Mouse (Mus musculus): ENCODE results near the gene Lrfn2.

Lrfn2 gene

DNA sequence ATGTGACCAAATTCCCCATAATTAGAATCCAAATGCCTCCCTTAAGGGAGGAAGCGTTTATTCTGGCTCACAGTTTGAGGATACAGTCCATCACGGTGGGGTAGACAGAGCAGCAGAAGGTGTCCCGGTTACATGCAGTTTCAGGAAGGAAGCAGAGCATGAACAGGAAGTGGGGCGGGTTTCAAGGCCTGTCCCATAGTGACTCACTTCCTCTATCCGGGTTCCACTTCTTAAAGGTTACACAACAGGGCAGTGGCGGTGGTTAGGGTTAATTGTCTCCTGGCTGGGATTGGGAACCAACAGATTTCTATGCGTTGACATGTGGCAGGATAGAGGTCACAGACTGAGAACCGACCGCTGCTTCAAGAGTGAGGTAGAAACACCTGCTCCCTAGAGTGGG, 31.6 kb downstream of the Lrfn2 start:
- DNase-seq (ENCODE audit: low read depth, low spot score) = no peak

- DNase-seq (ENCODE audit: low read depth, low spot score) = no peak
Measured at GRCm38 (mm10) chr17:48968304-48968703, 36.1 kb downstream of the Lrfn2 start.

DNA sequence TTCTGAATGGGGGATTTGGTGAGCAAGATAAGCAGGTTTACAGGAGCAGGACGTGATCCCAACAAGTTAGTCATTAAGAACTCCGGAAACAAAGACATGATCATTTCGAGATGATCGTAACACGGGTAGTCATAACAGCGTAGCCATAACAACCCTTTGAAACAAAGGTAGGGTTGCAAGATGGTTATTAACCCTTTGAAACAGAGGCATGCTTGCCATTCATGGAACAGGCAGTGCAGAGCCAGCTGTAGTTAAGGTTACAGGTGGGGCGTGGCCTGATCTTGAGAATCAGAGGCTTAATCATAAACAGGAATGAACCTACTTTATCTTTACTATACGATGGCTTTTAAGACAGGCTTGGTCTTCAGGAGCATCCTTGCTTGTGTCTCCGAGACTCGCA, 39.1 kb downstream of the Lrfn2 start:
- no peak for DNase-seq (ENCODE audit: low read depth, low spot score)

DNA sequence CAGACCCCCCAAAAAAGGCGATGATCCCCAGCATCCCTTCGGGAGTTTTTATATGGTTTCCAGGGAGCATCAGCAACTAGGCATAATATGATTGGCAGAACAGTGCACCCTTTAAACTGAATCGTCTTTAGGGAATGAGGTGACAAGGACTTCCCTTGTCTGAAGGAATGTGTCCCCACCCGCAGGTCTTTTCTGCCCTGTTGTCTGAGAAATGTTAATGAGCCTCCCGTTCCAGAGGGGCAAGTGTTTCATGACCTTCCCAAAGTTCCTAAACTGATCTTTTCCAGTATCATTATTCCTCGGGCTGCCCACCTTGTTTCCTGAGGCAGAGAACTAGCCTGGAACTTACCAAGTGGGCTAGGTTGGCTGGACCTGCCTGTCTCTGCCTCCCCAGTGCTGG, 40.7 kb downstream of the Lrfn2 start:
- DNase-seq (ENCODE audit: low read depth, low spot score) = no peak

GRCm38 (mm10) chr17:48973394-48973793, 41.2 kb downstream of the Lrfn2 start:
- DNase-seq (ENCODE audit: low read depth, low spot score) = no peak

DNA sequence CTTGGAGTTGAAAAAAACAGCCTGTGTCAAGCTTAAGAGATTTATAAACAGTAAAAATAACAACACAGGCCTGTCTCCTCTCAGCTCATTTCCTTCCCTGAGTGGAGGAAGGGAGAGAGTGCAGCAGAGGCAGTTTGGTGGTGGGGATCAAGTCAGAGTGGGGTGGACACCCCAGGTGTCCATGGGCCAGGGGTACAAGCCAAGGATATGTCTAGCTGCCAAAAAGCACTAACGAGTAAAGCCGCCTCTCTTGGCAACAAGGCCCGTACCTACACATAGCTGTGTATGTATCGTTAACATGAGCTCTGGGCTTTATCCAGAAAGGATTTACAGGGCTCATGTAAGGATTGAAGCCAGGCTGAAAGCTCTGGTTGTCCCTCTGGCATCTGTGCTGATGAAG, 42.9 kb downstream of the Lrfn2 start:
- DNase-seq (ENCODE audit: low read depth, low spot score) = no peak

DNA sequence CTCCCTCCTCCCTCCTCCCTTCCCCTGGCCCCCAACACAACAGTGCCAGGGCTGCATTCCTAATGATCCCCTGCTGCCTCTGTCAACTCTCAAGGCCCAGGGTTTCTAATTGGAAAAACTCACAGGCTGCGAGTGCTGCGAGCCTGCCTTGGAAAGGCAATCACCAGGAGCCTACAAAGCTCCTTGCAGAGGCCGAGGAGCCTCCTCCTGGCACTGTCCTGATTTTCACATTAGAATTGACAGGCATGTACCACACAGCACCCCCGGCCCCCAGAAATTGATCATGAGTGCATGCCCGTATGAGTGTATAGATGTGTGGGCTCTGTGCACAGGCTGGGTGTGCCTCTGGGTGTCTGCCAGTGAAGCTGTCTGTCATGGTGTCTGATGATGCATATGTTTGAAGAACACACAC, 44.4 kb downstream of the Lrfn2 start:
- DNase-seq (ENCODE audit: low read depth, low spot score) = peak; percentile 69

DNA sequence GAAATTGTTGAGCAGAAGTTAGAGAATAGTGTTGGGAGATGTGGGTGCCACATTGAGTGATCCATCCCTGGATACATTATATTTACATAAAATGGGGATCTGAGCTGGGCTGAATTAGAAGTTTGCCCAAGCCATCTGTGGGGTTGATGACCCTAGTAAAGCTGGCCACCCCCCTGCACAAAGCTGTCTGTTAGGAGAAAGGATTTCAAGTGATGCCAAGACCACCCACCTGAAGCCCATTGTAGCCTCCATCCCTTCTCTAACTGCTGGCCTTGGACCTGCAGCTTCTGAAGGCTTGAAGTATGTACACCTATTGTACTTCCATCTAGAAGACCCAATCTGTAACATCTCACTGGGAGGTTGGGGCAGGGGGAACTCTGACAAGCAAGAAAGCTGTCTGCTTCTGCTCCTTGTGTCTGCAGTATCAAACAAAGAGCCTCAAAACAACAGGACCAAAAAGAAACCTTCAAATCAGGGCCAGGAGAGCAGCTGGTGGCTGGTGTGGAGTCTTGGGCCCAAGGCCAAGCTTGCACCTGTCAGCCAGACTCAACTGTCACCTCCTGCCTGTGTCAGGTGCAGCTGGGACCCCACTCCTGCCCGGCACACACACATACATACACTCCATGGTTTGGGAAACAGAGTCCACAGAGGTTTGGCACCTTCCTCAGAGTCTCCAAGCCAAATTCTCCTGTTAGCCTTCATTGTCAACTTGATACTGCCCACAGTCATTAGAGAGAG, 63.2 kb downstream of the Lrfn2 start:
- DNase-seq (ENCODE audit: low read depth, low spot score) = no peak

DNA sequence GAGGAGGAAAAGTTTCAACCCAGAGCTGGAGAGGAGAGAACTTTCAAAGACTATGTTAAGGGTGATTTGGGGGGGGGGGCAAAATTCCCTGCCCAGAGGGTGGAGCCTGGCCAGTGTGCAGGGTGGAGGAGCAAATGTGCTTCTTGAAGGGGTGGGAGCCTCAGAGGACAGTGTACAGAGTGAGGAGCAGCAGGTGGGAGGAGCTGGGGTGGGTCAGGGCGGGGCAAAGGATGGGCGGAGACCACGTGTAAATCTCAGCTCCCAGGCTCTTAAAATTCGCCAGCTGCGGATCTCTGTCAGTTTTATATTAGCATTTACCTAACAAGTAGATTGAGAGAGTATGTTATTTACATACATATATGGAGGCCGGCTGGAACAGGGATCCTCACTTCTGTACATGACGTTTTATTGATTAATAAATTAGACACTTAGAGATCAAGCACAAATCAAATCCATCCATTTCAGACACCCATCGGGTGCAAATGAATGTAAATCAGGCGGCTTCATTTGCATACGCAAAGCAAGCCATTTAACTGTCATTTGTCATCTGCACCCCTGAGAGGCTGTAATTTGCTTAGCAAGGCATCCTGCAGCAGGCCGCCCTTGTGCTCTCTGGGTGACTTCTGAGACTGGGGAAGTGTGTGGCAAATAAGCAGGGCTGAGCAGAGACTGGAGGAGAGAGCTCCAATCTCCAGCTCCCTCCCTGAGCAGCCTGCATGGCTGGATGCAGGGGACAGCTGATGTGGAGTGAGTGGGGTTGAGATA, 67.5 kb downstream of the Lrfn2 start:
- DNase-seq (ENCODE audit: low read depth, low spot score) = no peak

GRCm38 (mm10) chr17:49009384-49010073, 77.3 kb downstream of the Lrfn2 start:
- no peak for DNase-seq (ENCODE audit: low read depth, low spot score)

DNA sequence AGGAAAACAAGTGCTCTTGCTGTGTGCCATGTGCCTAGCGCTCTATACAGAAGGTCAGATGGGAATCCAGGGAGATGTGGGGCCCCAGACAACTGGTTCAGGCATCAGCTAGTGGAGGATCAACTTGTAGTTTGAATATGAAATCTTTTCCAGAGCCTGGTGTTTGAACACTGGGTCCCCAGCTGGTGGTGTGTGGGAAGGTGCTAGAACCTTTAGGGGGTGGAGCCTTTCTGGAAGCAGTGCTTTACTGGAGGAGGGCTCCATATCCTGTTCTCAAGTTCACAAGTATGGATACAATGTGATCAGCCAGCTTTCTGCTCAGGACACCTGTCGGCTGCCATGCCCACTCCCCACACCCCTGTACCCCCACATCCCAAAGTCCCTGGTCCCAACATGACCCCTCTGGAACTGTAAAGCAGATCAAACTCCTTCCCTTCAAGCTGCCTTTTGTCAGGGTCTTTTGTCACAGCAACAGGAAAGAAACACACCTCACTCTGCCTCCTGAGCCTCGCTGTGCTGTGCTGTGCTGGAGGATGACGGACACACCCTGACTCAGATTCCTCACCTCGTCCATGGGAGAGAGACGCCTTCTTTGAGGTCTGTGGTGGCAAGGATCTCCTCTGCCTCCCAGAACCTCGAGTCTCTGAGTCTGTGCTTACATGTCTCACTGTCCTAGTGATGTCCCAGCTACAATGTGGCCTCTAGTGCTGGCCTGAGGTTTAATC, 81.9 kb downstream of the Lrfn2 start:
- no peak for DNase-seq (ENCODE audit: low read depth, low spot score)

- DNase-seq (ENCODE audit: low read depth, low spot score) = no peak
Measured at GRCm38 (mm10) chr17:49015368-49015767, 83.2 kb downstream of the Lrfn2 start.

DNA sequence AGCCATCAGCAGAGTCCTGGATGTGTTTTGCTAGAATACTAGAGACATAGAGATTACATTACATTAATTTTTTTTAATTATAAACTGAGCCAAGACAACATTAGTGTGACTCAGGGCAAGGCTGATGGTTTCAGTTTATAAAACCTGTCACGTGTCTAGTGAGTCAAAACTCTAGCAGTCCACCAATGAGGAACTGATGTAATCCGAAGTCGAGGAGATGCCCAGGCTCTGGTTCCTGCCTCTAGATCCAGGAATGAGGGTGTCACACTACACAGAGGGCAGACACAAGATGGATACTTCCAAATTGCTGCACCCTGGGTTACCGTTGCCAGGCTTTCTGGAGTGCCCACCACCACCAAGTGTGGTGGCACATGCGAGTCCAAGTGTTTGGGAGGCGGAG, 84.0 kb downstream of the Lrfn2 start:
- no peak for DNase-seq (ENCODE audit: low read depth, low spot score)

DNA sequence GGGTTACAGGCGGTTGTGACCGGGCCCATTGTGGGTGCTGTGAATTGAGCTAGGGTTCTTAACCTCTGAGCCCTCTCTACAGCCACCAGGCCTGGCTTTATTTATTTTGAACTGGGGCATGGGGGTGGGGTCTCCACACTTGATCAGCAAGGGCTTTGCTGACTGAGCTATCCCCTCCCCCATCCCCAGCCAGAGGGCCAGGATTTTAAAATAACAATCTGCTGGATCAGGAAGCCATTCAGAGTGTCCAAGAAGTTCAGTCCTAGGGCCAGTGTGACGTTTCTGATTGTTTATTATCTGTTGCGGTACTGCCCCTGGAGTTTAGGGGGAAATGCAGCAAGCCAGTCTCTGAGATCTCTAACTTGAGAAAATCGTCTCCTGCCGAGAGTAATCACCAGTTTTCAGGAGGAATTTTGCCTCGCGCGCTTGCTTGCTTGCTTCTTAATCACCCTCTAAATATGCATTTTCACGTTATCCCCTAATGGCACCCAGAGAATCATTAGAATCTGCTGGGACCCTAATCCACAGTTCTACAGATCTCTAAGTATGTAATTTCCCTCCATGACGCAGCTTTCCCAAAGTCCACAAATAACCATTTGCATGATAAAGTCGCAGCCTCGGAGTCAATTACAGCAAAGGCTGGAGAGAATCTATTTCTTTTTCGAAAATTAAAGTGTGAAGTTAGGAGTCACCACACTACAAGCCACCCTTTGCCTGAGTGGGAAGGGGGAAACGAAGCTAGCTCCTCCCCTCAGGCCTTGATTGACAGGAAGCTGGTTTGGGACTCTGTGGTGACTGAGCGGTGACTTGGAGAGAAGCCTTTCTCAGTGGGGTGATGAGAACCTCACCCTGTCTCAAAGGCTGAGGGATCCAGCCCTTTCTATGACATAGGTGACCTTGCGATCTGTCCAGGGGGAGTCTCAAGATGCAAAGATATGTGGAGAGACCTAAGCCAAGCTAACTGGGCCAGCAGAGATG, 85.5 kb downstream of the Lrfn2 start:
- no peak for DNase-seq (ENCODE audit: low read depth, low spot score)

DNA sequence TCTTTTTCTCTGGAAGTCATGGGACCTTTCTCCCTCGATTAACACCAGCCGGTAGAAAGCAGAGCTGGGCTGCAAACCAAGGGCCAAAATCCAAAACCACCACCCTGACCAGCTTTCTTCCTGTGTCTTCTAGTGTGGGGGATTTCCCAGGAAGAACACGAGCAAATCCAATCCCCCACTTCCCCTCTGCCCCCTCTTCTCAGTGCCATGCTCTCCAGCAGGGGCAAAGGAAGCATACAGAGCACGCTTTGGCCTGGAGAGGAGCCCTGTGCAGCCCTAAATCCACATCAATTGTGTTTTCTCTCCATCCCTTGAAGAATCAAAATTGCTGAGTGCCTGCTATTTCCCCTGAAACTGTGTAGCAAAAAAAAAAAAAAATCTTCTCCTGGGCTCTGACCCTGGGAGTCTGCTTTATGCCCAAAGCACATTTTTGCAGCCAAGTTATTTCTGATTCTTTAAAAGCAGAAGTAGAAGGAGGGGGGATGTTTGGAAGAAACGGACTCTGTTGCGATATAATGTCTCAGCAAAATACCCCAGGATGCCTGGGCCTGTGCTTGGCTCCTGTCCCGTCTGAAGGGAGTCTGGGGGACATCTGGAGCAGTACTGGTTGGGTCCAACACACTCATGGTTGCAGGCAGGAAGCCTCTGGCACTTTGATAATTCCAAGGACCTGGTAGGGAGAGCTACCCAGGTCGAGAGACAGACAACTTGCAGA, 86.8 kb downstream of the Lrfn2 start:
- no peak for DNase-seq (ENCODE audit: low read depth, low spot score)

DNA sequence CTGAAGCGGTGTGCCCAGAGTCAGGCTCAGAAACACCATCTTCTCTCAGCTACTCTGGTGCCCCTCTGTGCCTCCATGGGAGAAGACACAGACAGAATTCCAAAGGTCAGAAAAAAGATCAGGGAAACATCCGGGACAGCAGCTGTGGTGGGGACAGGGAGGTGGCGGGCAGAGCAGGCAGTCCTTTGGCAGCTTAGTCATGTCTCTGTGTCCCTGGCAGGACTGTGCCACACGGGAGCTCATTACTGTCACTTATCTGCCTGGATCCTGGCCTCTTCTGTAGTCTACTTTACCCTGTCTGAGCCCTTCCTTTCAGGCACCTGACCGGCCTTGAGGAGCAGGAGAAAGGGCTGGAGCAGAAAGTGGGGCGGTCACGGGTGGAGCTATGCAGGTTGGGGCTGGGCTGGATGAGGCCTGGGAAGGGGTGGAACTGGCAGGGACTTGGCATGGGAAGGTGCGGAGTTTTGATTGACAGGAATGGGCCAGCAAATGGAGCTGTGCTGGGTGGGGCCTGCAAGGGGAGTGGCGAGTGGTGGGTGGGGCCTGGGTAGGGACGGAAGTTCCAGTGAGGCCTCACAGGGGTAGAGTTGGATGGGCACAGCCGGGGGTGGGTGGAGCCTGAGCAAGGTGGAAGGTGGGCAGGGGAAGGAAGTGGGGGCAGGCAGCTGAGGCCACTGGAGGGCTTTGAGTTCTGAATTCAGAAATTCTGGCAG, 97.5 kb downstream of the Lrfn2 start:
- peak; percentile 18 for DNase-seq (ENCODE audit: low read depth, low spot score)

GRCm38 (mm10) chr17:49030269-49030615, 98.1 kb downstream of the Lrfn2 start:
- DNase-seq (ENCODE audit: low read depth, low spot score) = no peak

GRCm38 (mm10) chr17:49030841-49031240, 98.7 kb downstream of the Lrfn2 start:
- DNase-seq (ENCODE audit: low read depth, low spot score) = no peak

DNA sequence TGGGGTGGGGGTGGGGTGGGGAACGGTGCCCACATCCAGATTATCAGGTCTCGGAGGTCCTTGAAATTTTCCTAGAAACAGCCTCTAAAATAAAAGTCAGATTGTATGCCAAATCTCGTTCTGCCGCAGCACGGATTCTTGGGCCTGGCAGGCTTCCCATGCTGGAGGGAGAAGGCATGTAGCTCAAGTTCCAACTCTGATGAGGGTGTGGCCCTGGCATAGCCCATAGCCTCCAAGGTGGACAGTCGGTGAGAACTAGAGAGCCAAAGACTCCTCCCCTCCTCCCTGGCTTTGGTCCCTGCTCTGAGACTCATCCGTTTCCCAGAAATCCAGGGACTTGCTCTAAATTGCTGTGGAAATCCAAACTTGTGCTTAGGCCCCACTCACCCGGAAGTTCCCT, 99.6 kb downstream of the Lrfn2 start:
- no peak for DNase-seq (ENCODE audit: low read depth, low spot score)

DNA sequence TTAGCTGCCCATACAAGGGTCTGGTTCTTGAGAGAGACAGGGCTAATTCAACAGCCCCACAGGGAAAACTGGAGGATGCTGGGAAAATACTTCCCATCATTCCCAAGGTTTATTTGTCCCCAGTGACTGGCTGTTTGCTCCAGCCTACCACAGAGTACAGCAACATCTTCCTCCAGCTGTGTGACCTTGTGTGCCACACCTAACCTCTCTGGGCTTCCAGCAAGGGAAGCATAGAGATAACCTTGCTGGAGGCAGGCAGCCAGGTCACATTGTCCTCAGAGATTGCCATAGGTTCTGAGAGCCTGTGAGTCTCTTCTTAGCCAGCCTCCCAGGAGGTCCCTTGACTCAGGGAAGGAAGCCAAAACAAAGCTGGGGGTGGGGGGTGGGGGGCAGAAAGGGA, 101.1 kb downstream of the Lrfn2 start:
- DNase-seq (ENCODE audit: low read depth, low spot score) = no peak
